Mouse (Mus musculus): ENCODE measurements around the gene Fzr1.

The Fzr1 gene

DNA sequence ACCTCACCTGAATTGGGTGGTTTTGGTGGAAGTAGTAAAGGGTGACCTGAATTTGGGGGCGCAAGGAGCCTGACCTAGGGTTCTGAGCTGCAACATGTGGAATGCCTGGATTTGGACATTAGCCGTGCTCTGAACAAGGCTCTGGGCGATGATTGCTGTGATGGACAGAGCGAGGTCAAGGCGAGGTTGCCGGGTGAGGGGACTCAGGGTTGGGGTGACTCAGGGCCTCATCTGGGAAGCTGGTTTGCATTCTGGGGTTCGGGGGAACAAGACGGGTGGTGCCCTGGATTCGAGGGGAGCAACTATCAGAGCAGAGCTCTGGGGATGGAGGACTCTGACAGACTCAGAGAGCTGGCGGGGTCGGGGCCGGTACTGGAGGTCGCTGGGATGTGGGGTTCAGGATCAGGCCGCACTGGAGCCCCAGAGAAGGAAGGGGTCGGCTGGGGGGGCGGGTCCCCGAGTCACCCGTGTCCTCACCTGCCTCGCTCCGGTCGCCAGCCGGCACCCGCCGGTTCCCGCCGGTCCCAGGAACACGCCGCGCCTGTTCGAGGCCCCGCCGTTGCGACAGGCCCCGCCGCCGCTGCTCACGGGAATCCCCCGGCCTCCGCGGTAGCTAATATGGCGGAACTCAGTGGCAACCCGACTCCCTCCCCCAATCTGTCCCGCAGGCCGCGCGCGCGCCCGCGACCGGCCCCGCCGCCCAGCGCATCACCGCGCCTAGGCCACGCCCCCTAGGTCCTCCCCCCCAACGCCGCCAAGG lies at the start of gene Fzr1:
TSS of gene Fzr1 (minus strand) at position 724 of the 760 bp plus-strand sequence.
- no peak for DNase-seq

DNA sequence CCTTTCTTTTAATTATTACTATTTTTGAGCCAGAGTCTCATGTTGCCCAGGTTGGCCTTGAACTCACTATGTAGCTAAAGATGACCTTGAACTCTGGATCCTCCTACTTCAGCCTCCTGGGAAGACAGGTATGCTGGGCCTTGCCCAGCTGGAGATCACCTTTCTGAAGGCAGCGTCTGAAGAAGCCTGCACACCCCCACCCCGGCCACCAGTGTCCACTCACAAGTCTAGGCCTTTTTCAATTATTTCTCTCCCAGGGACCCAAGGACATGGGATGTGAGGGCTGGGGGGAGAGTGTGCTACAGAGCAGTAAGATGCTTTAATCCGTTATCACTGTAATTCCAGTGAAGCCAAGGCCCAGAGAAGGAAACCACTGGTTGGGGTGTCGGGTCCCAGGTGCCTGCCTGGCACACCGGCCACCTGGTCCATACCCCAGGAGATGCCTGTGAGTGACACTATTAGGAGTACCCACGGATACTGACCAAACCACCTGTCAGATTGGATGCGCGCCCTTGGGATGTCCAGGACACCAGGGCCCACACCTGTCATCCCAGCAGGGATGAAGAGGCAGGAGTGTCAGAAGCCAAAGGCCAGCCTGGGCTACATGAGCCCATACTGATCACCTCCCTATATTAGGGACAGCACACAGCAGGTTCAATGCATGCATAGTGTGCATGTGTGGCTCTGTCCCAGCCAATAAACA lies 49.6 kb upstream of the Fzr1 start:
- DNase-seq, result peak; percentile 2 to 3

DNA sequence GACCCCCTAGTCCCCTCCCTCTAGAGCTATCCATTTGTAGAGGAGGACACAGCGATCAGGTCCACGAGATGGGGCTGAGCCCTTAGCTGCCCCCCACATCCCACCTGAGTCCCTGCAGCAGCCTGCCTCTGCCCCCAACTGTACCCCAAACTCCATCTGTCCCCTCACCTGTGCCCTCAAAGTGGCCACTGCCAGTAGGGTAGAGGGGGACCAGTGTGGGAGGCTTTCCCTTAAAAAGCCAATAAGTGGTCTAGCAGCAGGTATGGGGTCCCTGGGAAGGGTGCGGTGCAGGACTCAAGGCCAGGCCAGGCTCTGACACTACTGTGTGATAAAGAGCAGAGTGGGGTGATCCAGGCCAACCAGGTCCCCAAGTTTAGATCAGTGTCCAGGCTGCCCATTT lies 49.0 kb upstream of the Fzr1 start:
- no peak for DNase-seq

DNA sequence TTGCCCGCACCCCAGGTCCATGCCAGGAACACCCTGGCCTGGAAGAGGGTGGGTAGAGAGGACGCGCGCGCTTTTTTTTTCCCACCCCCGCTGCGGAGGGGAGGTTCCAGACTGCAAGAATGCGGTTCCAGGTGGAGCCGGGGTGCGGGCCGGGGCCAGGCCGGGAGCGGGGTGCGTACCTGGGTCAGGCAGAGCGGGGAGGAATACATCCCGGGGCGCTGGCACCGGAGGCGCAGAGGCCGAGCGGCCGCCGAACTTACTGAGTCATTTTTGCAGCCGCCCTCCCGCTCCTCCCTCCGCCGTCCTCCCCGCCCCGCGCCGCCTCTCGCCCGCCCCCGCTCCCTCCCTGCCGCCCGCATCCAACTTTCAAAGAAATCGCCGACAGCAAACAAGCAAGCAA lies 48.6 kb upstream of the Fzr1 start:
- peak; percentile 17 to 39 for DNase-seq

DNA sequence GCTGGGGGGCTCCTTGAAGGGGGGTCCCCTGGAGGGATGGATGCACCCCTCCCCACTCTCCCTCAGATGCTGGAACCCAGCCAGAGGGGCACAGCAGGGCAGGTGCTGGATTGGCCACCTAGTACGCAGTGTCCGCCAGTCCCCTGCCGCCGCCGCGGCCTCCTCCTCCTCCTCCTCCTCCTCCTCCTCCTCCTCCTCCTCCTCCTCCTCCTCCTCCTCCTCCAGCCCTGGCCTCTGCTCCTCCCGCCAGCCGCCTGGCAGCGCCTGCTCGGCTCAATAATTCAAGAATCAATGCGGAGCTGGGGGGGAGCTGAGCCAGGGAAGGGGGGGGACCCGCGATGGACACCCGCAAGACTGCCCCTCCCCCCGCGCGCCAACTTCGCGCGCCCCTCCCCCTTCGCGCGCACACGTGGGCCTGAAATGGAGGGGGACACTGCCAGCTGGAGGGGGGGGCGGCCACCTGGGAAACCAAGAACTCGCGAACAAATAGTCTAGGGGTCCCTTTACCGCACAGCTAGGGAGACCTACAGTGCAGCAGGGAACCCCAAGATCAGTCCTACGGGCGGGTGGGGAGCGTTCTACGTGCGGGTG lies 47.9 kb upstream of the Fzr1 start:
- DNase-seq, result peak; percentile 4

DNA sequence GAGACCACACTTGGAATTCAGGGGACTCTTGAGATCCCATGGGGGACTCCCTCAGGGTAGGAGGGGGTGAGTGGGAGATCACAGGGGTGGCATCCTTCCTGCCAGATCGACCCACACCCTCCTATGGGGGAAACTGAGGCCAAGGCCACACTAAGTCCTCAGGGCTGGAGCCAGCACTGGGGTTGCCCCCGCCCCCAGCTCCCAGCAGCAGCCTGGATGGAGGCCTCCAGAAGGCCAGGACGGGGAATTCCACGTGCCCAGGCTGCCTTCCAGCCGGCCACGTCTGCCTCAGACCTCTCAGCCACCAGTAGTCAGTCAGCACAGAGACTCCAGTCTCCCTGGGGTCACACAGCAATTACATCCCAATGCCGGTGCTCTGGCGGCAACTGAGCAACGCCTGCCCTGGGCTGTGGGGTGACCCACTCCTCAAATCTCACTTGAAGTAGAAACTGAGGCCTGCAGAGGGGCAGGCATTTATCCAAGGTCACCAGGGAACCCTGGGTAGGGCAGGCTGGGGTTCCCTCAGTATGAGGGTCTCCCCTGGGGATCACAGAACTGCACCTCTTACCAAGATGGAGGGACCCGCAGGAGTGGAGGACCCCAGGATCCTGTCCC lies 47.0 kb upstream of the Fzr1 start:
- DNase-seq, result peak; percentile 6 to 10

DNA sequence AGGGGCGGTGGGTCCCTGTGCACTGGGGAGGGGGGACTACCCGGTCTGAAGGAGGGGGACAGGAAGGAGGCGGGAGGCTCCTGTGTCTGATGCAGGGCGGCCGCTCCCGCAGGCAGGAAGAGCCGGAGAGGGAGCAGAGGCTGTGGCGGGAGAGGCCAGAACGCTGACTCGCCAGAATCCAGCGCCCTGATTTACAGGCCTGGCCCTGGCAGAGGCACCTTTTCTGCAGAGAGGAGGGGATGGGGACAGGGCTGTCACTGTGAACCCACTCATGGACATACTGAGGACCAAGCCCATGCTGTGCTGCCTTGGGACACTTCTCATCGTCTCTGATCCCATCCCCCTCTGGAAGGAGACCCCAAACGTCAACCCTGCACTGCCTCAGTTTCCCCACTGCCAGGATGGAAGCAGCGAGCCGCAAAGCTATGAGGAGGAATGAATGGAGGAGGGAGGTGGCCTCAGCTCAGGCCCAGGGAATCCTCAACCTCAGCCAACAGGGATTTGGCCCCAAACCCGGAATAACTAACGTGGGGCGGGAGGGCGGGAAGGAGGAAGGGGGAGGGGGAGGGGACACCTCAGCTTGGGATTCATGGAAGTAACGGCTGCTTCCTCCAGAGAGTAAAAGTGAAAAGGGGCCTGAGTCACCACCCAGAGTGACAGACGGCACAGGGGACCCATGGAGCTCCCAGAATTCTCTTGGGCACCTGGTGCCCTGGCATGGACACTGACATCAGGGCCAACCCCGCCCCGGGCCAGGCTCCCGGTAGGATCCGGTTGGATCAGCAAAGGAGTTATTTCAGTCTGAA lies 46.1 kb upstream of the Fzr1 start:
- peak; percentile 3 to 5 for DNase-seq

DNA sequence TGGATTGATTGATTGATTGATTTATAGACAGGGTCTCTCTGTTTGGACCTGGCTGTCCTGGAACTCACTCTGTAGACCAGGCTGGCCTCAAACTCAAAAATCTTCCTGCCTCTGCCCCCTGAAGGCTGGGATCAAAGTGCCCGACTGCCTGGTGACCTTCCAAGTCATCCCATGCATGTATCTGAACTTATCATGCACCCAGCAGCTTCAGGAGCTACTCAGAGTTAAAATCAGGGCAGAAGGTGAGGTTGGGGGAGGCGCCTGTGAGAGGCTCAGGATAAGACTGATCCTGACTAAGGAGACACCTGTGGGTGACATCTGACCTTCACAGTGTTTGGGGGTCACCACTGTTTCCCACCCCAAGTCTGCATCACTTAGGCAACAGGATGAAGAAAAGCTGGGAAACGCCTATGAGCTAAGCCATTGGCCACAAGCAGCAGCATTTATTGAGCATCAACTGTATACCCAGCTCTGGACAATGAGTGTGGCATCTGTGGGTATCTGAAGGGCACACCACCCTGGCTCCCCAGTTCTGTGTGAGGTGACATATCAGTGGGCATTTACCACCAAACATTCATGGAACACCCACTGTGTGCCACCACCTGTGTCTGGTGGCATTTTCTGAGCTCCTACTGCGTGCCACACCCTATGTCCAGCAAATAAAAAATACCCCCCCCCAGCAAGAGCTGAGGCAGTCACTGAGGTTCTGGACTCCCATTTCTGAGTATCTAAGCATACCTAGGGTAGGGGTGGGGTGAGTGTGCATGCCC lies 45.3 kb upstream of the Fzr1 start:
- peak in 1 of 2 experiments; percentile 1 for DNase-seq

DNA sequence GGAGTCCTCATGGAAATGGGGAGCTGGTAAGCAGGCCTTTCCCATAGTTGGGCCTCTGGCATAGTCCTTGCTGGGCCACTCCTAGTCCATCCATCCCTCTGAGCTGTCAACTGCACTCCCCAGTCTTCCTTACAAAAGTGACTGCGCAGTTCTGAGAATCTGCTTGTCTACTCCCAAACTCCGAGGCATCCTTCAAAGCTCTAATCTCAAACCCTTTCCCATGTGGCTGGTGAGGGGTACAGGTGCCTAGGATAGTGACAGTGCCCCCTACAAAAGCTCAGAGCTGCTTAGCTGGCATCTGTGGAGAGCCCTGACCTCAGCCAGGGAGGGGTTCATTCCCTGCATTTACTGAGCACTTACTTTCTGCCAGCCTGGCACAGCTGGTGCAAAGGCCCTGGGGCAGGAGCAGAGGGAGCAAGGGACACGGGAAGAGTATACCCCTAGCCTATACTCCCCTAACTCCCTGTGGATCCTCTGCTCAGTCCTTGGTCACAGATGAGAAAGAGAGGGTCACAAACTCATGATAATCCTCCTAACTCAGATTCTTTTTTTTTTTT lies 44.4 kb upstream of the Fzr1 start:
- no peak for DNase-seq

DNA sequence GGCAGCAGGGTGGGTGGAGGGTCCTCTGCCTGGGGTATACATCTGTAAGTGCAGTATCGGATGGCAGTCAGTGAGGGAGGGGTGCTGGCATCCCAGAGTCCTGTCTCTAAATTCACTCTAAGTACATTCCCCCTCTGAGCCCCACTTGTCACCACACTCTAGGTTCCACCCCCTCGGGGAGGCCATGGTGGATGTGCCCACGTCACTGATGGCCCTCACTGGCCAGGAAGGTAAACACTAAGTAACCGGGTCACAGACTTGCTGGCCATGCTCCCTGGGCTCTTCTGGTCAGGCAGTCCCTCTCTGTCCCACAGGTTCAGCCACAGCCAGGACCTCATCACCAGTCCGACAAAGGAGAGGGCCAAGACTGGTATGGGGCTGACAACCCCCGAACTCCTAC lies 43.9 kb upstream of the Fzr1 start:
- DNase-seq, result peak in 1 of 2 experiments; percentile 3

DNA sequence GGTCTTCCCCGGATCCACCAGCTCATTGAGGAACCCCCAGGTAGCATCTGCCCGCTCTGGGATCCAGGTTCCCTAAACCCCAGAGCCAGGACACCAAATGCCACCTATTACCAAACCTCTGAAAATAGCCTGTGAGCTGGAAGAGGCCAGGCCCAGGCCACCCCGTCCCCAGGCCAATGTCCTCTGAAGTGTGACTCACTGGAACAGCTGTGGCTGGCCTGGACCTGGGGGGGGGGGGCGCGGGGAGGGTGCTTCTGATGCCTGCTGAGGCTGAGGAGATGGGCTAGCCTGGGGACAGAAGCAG lies 43.4 kb upstream of the Fzr1 start:
- DNase-seq, result no peak

DNA sequence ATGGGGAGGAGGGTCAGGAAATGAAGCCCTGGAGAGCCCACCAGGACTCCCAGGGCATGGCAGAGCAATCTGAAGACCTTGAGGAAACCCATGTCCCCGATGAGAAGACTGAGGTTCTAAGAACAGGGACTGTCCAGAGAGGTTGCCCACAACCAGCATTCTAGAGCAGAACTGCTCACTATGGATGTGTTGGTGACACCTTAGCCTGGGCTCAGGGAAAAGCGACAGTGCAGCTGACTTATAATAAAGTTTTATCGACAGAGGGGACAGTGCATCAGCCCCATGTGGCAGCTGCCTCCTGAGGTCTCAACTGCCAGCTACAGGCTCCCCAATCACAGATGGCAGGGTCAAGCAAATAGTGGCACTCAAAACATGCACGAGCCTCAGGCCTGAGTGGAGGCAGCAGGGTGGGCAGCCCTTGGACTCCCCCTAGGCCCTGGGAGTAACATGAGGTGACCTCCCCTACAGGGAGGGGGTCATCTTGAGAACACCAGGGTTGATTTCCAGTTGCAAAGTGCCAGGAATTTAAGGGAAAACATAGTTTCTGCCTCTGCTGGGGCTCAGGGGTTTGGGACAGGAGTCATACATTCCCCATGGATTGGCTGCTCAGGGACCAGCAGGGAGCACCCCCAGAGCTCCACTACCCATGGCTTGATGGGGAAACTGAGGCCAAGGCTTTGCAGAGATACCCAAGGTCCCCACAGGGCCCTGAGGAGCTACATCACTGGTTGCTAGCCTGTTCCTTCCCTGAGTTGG lies 42.9 kb upstream of the Fzr1 start:
- peak in 1 of 2 experiments; percentile 2 for DNase-seq

DNA sequence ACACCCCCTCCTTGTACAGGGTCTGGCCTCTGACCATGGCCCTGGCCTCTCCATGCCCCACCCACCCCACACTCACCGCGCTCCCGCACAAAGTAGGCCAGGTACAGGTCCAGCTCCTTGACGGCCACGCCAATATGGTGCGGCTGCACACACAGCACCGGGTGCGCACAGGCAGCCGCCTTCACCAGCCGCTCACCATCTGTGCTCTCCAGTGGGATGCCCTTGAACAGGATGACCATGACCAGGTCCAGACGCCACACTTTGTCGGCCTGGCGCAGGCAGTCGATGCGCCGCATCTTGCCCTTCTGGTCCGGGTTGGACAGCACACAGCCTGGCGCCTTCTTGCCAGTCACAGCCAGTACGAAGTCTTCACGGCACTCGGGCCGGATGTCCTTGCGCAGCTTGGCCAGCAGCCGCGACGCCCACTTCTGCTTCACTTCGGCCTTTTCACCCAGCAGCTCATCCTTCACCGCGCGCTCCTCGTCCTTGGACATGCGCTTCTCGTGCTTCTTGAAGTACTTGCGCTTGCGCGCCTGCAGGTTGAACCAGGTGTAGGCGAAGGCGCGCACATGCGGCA lies 42.0 kb upstream of the Fzr1 start:
- DNase-seq, result peak in 1 of 2 experiments; percentile 7

DNA sequence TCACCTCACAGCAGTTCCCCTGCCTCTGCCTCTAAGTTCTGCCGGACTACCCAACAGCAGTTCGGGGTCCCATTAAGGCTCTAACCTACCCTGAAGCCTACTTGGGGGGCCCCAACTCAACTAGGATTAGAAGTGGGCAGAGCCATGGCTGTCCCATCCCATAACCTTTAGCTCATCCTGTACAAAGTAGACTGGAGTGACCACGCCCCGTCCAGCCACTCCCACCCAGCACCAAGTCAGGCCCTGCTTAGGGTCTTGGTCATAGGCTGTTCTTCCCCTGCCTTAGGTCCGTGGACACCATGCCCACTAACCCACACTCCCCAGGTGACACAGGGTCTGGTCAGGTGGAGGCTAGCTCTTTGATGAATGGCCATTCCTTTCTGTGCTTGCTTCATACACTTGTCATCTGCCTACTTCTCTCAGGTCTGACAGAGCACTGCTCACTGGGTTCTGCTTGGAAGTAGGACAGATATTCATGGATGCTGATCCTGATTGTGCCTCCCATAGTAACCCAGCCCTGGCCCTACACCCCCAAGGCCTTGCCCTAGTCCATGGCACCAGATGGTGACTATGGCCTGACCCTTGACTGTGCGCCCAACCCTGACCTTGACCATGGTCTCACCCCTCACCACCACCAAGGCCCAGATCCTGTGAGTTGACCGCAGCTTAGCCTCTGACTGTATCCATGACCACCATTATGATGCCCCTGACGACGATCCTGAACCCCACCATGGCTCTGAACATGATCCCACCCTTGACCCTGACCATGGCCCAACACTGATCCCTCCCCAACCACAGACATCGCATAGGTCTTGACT lies 41.0 kb upstream of the Fzr1 start:
- DNase-seq, result peak in 1 of 2 experiments; percentile 3

DNA sequence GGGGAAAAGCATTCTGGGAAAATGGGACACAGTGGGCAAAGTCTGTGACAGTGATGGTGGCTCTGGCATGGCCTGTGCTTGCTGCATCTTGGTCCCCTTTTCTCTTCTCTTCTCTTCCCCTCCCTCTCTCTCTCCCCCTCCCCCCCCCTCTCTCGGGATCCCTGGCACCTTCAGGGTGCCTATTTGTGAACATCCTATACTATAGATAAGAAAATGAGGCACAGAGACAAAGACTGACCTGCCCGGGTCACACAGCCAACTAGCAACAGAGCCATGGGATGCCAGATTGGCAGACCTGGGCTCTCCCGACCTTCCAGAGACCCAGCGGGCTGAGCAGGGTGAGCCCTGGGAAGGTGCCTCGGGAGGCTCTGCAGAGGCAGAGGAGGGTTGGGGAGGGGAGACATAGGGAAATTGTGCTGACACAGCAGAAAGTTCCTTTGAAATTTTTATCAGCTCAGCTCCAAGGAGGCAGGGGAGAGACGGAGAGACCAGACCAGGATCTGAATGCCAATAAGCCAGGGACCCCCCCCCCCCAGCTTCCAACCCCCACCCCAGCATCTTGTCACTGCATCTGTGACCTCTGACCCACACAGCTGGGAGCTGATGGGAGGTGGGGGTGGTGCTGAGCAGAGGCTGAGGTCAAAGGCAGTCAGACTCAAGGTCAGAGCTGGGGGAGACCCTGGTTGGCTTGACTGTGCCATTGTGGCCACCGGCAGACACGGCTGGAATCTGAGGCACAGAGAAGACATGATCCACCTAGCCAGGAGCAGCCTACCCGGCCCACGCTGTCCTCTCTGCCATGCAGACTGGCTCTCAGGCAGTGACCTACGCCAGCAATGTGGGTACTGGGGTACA lies 40.1 kb upstream of the Fzr1 start:
- no peak for DNase-seq

DNA sequence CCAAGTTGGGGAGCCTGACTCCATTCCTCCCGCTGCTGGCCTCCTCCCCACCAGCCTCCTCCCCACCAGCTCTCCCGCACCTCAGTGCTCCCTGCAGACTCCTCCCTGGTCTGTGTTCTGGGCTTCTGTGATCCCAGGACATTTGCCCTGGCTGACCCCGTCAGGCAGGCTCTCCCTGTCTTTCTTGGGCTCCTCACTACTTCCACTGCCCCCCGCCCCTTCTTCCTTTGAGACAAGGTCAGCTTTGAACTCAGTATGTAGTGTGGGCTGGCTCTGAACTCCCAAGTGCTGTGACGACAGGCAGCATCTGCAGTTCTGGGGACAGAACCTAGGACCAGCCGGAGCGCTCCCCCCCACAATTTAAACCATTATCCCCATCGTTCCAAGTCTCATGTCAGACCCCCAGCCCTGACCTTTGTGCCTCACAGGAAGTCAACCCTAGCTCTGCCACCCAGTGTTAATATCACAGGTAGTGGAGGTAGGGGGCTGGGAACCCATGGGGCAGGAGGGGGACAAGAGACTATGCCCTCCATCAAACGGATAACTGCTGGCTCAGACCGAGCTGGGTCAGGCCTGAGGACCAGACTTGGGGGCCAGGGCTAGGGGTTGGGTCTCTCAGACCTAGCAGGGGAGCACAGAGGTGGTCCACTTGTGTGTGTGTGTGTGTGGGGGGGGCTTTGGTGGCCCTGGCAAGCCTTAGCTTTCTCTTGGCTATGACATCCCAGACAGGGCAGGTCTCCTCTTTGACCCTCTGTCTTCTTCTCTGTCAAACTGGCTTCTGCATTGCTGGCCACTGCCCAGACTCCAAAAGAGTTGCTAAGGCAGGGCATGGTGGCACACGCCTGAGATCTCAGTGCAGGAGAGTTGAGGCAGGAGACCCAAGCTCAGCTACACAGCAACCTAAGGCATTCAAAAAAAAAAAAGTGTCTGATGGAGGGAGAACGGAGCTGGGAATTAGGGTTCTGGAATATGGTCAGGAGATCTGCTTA lies 39.2 kb upstream of the Fzr1 start:
- DNase-seq, result no peak

DNA sequence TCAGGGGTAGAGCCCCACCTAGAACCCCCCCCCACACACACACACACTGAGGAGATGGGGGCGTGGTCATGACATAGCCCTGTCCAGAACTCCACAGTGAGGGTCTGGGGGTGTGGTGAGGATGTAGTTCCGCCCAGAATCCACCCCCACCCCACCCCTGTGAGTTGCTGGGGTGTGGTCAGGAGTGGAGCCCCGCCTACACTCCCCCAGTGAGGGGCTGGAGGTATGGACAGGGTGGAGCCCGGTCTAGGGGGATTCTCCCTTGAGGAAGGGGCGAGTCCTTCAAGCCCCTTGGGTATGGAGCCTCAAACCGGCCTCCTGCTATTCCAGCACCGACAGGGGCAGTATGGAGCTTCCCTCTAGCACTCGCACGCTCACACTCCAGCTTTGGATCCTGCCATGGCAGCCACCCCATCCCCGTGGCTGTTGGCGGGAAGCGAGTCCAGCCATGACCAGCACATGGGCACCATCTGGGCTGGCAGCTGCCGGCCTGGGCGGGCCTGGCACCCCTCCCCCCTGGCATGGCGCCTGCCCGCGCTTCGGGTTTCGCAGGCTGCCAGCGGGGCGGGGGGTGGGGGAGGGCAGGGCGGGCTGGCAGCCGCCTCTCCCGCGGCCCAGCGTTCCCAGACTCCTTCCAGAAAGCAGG lies 38.4 kb upstream of the Fzr1 start:
- DNase-seq, result no peak

All from spleen, adult 18-20 months (tissue).